Mouse (Mus musculus) layer of hippocampus, postnatal 10 days (tissue): Measurements from ENCODE around the gene Dlg4. TPM values are rescaled to one million over a fixed set of nuclear protein-coding genes. Genes with fewer than 3 reads are reported as not detected.

Experiments
- DNase-seq, 2 experiments: peaks; one replicate each; pipeline ENCODE4 v3.0.0; 2021; ENCODE audit warnings: low spot score in 2 of 2
- total RNA-seq, 2 experiments: library from RNA; stranded (reverse); gene quantifications; 2 replicates each; pipeline ENCODE4 v1.2.3; 2021

Dlg4 gene
- total RNA-seq, 2 experiments from 2014 or later: 705 to 717 TPM

GRCm38 (mm10) chr11:70019495-70020021 is 2.8 kb downstream of the Dlg4 start:
- no peak for DNase-seq

DNA sequence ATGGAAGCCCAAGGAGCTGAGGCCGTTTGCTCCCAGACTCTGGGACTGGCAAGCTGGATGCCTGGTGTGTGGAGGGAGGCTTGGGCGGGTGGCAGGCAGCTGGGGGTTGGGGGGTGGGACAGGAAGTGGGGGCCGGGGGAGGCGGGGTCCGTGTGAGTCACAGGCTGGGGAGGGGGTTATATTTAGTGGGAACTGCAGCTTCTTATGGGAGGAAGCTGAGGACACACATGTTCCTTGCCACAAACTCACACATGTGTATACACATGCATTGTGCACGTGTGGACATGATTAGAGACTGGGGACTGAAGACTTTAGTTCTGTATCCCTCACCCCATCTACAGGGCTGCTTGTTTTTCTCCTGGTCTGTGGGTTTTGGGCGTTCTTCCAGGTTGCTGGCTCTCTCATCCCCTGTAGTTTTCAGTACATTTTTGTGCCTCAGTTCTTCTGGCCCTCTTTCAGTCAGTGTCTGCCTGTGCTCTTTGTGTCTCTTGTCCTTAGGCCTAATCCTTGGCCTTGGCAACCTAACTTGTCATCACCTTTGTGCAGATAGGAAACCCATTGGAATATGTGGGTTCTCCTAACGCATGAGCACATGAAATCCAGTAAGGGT is 3.4 kb downstream of the Dlg4 start:
- DNase-seq: peak; percentile 55 to 61

- peak; percentile 79 to 81 for DNase-seq
Observed at GRCm38 (mm10) chr11:70020731-70021263, 4.1 kb downstream of the Dlg4 start.

DNA sequence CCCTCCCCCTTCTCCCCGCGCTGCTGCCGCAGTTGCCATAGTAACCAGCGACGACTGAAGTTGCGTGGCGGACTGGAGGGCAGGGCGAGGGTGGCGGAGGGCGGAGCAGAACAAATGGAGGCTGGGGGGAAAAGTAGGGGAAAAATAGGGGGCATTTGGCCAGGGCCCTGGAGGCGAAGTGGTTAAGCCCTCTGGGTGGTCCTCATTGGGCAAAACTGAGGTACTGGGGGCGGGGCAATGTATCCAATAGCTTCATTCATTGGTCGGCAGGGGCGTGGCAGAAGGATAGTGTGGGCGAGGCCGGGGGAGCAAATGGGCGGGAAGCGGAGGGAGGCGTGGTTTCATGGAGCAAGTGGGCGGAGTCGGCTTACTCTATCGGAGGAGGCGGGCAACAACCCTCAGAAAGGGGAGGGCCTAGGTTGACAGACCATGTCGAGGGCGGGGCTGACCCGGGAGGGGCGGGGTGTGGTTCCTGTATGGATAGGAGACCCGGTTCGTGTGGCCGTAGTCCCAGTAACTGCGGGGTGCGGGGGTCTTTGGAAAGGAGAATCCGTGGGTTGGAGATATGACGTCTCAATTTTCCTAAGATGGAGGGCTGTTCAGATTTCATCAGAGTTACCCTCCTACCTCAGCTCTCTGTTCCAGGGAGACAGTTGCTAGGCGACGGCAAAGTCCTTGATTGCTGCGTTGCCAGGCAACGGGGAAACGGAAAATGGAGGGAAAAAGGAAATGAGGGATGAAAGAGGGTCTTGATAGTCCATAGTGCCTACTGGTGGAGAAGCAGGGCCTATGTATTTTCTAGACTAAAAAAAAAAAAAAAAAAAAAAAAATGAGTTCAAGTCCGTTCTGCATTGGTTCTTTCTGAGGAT is 4.8 kb downstream of the Dlg4 start:
- peak; percentile 99 for DNase-seq

GRCm38 (mm10) chr11:70023481-70024150 is 6.9 kb downstream of the Dlg4 start:
- peak in 1 of 2 experiments; percentile 69 for DNase-seq

DNA sequence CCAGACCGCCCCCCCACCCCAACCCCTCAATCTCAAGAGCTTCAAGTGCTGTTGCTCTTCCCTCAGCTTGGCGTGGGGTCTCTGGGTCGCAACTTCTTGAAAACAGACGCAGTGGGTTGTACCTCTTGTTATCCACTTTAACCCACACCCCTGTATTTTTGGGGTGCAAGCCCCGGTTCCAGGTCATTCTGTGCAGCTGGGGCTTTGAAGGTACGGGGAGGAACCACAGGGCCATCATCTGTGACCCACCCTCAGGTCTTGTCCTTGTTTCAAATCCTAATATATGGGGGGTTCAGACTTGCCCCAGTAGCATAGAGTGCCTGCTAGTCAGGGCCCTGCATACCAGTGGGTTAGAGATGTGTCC is 7.4 kb downstream of the Dlg4 start:
- DNase-seq: no peak

- DNase-seq: peak; percentile 48 to 63
Observed at GRCm38 (mm10) chr11:70026689-70027088, 9.9 kb downstream of the Dlg4 start.

- DNase-seq: peak; percentile 51 to 55
Observed at GRCm38 (mm10) chr11:70027397-70027796, 10.7 kb downstream of the Dlg4 start.

DNA sequence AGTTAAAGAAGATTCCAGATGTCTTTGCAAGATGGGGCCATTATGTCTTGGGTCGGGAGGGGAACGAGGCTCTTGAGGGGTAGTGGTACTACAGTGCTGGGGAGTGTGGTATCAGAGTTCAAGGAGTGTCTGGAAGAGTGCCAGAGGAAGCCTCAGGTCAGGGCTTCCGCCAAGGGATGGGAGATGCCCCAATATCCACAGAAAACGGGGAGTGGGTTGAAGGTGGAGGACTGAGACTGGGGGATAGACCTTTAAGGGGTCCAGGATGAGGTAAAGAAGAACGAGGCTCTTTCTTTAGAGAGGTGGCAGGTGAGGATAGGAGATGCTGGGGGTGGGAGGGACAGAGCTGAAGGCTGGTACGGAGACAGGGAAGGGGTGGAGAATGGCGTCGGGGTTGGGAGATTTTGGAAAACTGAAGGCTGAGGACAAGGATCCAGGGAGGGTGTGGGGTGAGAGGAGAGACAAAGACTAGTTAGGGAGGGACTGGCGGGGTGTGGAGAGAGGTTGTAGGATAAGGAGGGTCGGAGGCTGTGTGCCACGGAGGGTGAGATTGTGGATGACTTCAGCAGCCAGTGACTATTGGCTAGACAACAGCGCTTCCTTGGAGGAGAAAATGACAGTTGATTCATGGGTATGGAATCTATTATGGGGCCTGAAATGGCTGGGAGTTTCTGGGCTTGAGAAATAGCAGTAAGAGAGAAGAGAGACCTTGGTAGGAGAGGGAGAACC is 11.8 kb downstream of the Dlg4 start:
- no peak for DNase-seq

GRCm38 (mm10) chr11:70029130-70029801 is 12.5 kb downstream of the Dlg4 start:
- peak; percentile 82 to 86 for DNase-seq

- DNase-seq: no peak
Observed at GRCm38 (mm10) chr11:70029829-70030550, 13.2 kb downstream of the Dlg4 start.

GRCm38 (mm10) chr11:70030651-70031320 is 14.0 kb downstream of the Dlg4 start:
- no peak for DNase-seq

GRCm38 (mm10) chr11:70031321-70031670 is 14.6 kb downstream of the Dlg4 start:
- no peak for DNase-seq

DNA sequence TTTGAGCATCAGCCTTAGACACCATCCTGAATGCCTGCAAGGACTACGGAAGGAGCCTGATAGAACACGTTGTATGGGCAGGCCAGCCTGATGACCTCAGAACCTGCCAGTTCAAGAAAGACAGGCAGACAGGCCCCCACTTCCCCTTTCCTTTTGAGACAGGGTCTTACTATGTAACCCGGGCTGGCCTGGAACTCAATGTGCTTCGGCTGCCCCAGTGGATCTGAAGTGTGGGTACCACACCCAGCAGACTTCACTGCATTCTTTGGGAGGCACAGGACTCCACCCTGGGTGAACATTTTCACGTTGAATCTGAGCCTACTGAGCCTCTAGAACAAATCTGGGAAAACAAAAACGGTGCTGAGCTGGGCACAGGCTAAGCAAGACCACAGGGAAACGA is 21.4 kb downstream of the Dlg4 start:
- DNase-seq: no peak

GRCm38 (mm10) chr11:70039631-70040030 is 22.9 kb downstream of the Dlg4 start:
- DNase-seq: no peak

DNA sequence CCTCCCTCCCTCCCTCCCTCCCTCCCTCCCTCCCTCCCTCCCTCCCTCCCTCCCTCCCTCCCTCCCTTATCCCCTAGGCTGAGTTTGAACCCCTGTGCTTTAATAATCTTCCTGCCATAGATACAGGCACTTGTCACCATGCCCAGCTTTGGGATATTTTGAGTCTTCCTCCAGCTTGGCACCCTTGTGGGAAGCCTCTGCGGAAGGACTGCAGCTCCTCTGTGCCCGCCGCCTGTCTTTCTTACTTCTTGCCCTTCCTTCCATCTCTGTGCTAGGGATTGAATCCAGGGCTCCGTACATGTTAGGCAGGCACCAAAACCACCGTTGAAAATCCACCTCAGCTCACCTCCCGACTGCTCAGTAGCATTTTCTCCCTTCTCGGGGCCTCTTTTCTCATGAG is 23.4 kb downstream of the Dlg4 start:
- no peak for DNase-seq

GRCm38 (mm10) chr11:70042309-70043085 is 25.8 kb downstream of the Dlg4 start:
- DNase-seq: no peak

DNA sequence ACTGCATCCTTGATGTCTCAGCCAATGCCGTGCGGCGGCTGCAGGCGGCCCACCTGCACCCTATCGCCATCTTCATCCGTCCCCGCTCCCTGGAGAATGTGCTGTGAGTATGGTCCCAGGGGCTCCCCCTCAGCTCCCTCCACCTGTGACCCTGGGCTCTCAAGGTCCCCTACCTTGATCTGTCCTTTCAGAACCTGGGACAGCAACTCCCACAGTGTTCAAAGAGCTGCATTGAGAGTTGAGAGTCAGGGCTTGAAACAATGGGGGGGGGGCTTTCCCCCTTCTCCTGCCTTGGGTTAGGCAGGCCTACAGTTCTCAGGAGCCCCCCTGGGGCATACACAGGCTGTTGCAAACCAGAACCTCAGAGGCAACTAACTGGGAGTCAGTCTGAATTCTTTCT is 26.9 kb downstream of the Dlg4 start:
- DNase-seq: no peak
